Mouse (Mus musculus) lung, postnatal 4 days (tissue): Measurements from ENCODE around the gene Sp3.
"Not testable (repeated sequence)": the region's sequence is repeated elsewhere in the genome, so short reads cannot be mapped to it uniquely, and the experiment has no call there.

Source experiments
- DNase-seq, 2 experiments: peaks; one replicate each; pipeline ENCODE4 v3.0.0; 2021

Sp3 gene

DNA sequence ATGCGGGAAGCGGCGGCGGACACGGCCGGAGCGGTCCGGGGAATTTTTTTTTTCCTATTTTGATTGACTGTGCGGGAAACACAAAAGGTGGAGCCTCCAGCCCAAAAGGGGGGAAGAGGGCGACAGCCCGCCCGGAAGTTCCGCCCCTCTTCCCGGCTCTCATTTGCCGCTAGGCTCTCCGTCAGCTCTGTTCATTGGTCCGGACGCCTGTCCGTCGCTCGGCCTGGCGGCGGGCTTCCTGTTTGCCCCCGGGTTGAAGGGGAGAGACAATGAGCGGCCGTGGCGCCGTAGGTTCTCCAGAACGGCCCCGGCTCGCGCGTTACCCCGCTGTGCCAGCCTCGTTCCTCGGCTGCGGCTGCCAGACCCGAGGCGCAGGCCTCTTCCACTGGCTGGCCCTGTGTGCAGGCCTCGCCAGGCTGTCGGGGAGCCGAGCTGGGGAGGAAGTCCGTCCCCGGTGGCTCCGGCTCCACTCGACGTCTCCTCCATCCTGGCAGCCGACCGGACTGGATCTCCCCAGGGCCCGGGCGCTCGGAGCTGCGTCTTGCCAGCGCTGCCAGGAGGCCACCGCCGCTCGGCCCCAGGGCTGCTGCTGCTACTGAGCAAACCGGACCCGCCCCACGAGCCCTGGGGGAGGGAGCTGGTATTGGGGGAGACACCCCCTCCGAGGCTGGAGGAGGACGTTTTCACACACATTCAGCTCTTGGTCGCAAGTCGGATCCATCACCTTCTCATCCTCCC is at the start of gene Sp3:
Gene Sp3, minus strand, starts transcription at position 110 of the 738 bp plus-strand sequence.
- DNase-seq: peak; percentile 98 to 99

GRCm38 (mm10) chr2:73029846-73030245 is 49.6 kb upstream of the Sp3 start:
- no peak for DNase-seq

DNA sequence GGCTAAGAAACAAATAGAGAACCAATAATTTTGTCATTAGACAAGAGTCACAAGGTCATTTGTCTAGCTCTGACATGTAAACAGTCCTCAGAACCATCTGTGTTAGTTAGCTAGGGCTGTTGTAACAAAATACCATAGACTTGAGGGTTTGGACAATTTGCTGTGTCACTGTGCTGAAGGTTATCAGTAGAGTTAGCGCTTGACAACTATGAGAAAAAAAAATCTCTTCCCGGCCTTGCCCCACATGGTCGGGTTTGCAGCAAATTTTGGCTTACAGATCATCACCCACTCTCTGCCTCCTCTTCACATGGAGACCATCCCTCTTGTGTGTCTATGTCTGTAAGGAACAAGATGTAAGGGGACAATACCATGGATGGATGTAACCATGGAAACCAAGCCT is 47.8 kb upstream of the Sp3 start:
- no peak for DNase-seq

DNA sequence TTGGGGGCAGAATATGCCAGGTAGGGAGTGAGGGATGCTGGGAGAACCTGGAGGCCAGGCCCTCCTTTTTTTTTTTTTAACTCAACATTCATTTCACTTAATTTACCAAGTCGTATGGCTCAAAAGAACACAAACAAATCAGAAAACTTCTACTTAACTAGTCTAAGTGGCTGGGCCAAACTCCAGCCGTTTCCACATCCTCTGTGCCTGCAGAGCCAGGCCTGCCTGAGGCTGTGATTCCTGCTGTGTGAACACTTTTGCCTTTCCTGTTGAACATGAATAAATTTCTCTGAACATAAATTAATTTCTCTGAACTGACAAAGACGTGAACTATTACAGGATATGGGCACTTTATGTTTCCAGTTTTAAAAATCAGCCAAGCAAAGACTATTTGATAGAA is 46.9 kb upstream of the Sp3 start:
- DNase-seq: peak in 1 of 2 experiments; percentile 56

GRCm38 (mm10) chr2:73023803-73024202 is 43.6 kb upstream of the Sp3 start:
- DNase-seq: peak; percentile 53 to 56

- no peak for DNase-seq
Measured at GRCm38 (mm10) chr2:73021046-73021445, 40.8 kb upstream of the Sp3 start.

DNA sequence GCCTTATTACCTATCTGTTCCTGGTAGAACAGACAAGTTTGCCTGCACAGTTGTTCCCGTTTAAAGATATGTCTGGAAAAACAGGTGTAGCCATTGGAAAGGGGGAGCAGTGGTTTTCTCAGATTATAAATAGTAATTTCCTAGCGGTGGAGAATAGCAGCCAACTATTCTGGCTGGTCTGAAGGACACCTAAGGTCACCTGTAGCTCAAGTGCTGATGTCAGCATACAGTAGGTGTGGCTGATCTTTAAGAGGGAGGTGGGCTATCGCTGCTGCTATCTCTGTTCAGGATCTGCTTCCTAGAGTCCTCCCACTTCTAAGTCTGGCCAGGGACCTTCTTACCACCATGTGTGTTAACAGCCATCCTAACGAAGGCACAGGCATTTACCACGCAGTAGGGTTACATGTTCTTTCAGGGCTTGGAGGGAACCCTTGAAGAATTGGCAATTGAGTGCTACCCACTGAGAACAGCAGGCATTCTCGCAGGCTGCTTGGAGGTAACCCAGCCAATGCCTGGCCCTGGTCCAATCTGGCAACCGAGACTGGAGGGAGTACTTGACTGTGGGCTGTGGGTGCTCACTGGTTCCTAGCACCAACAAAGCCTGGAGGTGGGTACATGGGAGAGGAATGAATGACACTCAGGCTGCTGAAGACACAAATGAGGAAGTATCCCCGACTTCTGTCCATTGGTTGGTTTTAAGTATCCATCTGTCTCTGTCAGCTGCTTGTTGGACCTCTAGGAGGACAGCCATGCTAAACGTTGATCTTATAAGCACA is 39.3 kb upstream of the Sp3 start:
- peak; percentile 39 to 63 for DNase-seq

- not testable (repeated sequence) for DNase-seq
Measured at GRCm38 (mm10) chr2:73014063-73014462, 33.8 kb upstream of the Sp3 start.

DNA sequence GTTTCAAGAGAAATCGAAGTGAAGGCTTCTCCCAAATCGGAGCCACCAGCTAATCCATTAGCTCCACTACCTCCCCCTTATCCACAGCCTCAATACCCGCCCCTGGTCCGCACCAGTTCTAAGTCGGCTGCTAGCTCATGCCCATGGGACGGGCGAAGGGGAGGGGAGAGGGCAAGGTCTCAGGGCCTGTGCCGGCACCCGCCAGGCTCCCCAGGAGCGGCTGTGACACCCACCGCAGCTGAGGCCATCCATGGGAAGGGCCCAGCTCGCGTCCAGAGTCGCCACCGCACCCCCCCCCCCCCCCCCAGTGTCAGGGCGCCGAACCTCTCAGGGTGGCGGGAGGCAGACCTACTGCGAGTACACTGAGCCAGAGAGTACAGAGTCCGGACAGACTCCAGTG is 32.4 kb upstream of the Sp3 start:
- DNase-seq: no peak

DNA sequence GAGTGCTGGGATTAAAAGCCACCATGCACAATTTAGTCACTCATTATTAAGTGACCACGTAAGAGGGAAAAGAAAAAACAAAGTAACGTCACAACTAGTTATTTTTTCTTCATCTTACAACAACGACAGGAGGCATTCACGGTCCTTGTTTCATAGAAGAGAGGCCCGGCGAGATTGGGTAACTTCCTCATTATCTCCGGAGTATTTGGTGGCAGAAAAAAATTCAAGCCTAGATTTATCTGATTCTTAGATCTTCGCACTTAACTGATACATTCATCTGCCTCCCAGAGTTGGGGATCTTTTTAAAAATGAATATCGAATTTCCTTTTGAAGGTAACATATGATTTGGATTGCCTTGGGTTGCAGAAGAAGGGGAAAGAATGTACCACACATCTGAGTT is 27.2 kb upstream of the Sp3 start:
- DNase-seq: no peak

GRCm38 (mm10) chr2:73005611-73006515 is 25.6 kb upstream of the Sp3 start:
- DNase-seq: no peak

DNA sequence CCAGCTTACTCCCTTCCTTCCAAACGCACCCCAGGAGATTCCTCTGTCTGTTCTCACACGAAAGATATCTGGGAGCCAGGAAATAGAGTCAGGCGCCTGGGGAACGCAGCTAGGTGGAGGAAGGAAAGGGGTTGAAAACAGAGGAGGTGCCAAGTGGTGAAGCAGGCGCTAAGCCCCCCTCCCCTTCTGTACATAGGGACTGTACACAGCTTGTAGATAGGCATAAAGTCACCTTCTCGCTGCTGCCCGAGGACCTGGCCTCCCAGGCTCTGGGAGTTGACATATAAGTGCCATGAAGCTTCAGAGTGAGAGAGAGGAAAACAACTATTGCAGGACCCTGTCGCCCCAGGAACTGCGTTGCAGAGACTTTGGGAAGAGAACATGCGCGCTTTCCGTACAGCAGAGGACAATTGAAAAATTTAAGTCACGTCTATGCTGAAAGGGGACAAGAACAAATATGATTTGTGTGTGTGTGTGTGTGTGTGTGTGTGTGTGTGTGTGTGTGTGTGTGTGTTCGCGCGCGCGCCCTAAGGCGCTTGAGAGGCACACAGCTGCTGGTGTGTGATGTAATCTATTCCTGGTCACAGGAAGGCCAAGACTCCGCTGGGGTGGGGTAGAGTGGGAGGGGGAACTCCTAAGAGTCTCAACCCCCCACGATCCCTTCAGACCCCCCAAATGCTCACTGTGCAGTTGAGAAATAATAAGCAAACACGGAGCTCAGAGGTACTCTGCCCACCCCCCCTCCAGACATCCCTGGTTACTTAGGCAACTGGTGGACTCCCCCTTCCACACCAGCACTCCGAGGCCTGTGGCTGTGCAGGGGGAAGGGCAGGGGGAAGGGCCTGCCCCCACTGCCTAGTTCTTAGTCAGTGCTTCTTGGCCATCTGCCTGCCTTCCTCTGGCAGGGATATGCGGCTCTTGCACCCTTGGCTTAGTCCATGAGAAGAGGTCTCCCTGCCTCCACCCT is 23.8 kb upstream of the Sp3 start:
- peak; percentile 84 to 92 for DNase-seq

- peak; percentile 66 to 73 for DNase-seq
Measured at GRCm38 (mm10) chr2:73003049-73003448, 22.8 kb upstream of the Sp3 start.

- no peak for DNase-seq
Measured at GRCm38 (mm10) chr2:73002451-73002850, 22.2 kb upstream of the Sp3 start.

DNA sequence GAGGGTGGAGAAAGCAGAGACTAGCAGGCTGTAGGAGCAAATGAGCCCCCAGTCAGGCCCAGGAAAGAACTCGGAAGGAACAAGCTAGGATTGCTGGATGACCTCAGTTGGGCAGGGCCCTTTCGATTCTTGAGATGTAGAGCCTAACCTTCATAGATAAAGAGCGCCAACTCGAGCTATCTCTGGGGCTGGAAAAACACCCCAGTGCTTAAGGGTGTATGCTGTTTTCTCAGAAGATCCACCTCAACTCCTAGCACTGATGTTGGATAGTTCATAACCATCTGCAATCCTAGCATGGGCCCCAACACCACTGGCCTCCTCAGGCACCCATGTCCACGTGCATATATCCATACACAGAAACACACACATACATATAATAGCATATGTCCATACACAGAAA is 21.7 kb upstream of the Sp3 start:
- no peak for DNase-seq

- no peak for DNase-seq
Measured at GRCm38 (mm10) chr2:73000194-73000593, 19.9 kb upstream of the Sp3 start.

DNA sequence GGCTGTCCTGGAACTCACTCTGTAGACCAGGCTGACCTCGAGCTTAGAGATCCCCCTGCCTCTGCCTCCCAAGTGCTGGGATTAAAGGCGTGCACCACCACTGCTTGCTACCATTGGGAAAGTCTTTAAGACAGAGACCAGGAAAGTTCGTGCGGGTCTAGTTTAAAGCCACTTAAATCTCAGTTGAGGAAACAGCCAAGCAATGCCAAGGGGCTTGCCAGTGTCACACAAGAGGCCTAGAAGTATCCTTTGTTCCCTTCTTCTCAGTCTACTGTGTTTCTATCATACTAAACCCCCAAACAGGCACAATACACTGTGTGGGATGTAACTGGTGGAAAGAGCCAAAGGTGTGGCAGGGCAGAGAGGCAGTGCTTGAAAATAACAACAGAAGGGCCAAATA is 17.3 kb upstream of the Sp3 start:
- no peak for DNase-seq

GRCm38 (mm10) chr2:72996808-72997378 is 16.6 kb upstream of the Sp3 start:
- DNase-seq: peak; percentile 77 to 82

GRCm38 (mm10) chr2:72995346-72996097 is 15.3 kb upstream of the Sp3 start:
- DNase-seq: peak; percentile 65 to 82

- DNase-seq: no peak
Measured at GRCm38 (mm10) chr2:72994165-72994564, 13.9 kb upstream of the Sp3 start.

- no peak for DNase-seq
Measured at GRCm38 (mm10) chr2:72992497-72992896, 12.3 kb upstream of the Sp3 start.
